15 mouse cellular contexts compared by ENCODE assay signal in genomic region chr1:106584273-106584672, GRCm38 (mm10).
DNase-seq lines count a peak whose midpoint lies in the region; ATAC-seq lines count a peak whose summit lies in the region.
"Had no signal": no experiment of that assay in that cellular context is flagged by ENCODE, and none has a peak within 500 bp of the region (broad histone marks: within the 10 kb centered on the region; RNA-seq: fewer than 3 reads in every experiment).

No protein-coding gene starts in this region.

- H3K4me3 ChIP-seq in neural tube, embryonic 13.5 days: no peak overlapping the region
- H3K4me3 ChIP-seq in midbrain, embryonic 13.5 days (replicated peaks): no peak overlapping the region
- H3K4me3 ChIP-seq: erythroblast, embryonic 14.5 days; heart, embryonic 15.5 days; lung, embryonic 15.5 days; megakaryocyte, embryonic 14.5 days; neural tube, embryonic 12.5 days had no signal

- no peak for DNase-seq in neural tube, embryonic 10.5 days (ENCODE audit: extremely low spot score, low spot score)
- DNase-seq in kidney, adult 9 months: peak; percentile 76
- no peak for DNase-seq in testis, postnatal 14 days (ENCODE audit: low spot score)
- DNase-seq in layer of hippocampus, adult 9-10 months (ENCODE audit: low spot score): no peak
- DNase-seq in right cerebral cortex, postnatal 25 days: no peak
- DNase-seq: thymus, postnatal 36 days had no signal

- no peaks in the 10 kb centered on the region for H3K9me3 ChIP-seq in neural tube, embryonic 13.5 days
- no peaks in the 10 kb centered on the region for H3K9me3 ChIP-seq in midbrain, embryonic 13.5 days
- H3K9me3 ChIP-seq: heart, embryonic 15.5 days; lung, embryonic 15.5 days; neural tube, embryonic 12.5 days had no signal

- WGBS in neural tube, embryonic 13.5 days: 74% methylated on average over 4 of the region's 4 CpGs
- 70% methylated on average over 4 of the region's 4 CpGs for WGBS in midbrain, embryonic 13.5 days

- no peak overlapping the region for H3K4me2 ChIP-seq in neural tube, embryonic 13.5 days
- no peak overlapping the region for H3K4me2 ChIP-seq in midbrain, embryonic 13.5 days (replicated peaks)
- H3K4me2 ChIP-seq: heart, embryonic 15.5 days; liver, embryonic 11.5 days; lung, embryonic 15.5 days; neural tube, embryonic 12.5 days had no signal

- no peaks in the 10 kb centered on the region for H3K36me3 ChIP-seq in neural tube, embryonic 13.5 days
- no peaks in the 10 kb centered on the region for H3K36me3 ChIP-seq in midbrain, embryonic 13.5 days
- H3K36me3 ChIP-seq: heart, embryonic 15.5 days; lung, embryonic 15.5 days; neural tube, embryonic 12.5 days had no signal

- no peak for ATAC-seq in neural tube, embryonic 13.5 days (ENCODE audit: low read depth)
- ATAC-seq in midbrain, embryonic 13.5 days: no peak
- ATAC-seq: inflammation-experienced regulatory T-cells, adult 6 months had no signal

- no peaks in the 10 kb centered on the region for H3K27me3 ChIP-seq in neural tube, embryonic 13.5 days
- no peaks in the 10 kb centered on the region for H3K27me3 ChIP-seq in midbrain, embryonic 13.5 days
- H3K27me3 ChIP-seq: heart, embryonic 15.5 days; lung, embryonic 15.5 days; neural tube, embryonic 12.5 days had no signal

- peak overlapping the region; percentile 73 for H3K27ac ChIP-seq in neural tube, embryonic 13.5 days (replicated peaks)
- H3K27ac ChIP-seq in midbrain, embryonic 13.5 days: peak overlapping the region; percentile 61; the same call in 1 of the 2 replicates
- H3K27ac ChIP-seq: heart, embryonic 15.5 days; neural tube, embryonic 12.5 days had no signal

- H3K9ac ChIP-seq in neural tube, embryonic 13.5 days: no peak overlapping the region
- no peak overlapping the region for H3K9ac ChIP-seq in midbrain, embryonic 13.5 days (replicated peaks)
- H3K9ac ChIP-seq: heart, embryonic 15.5 days; lung, embryonic 15.5 days; neural tube, embryonic 12.5 days had no signal

- H3K4me1 ChIP-seq in neural tube, embryonic 13.5 days (replicated peaks): peaks cover 44% of the 10 kb centered on the region
- H3K4me1 ChIP-seq in midbrain, embryonic 13.5 days (replicated peaks): peaks cover 20% of the 10 kb centered on the region
